In genomic region chr15:83725556-83726200, GRCm38 (mm10) we compare ENCODE assay signal across 10 mouse cellular contexts. TPM values are rescaled to one million over a fixed set of nuclear protein-coding genes. Genes with fewer than 3 reads are reported as not detected.
A peak's percentile ranks its signal among the peaks of the same experiment; 100 is the strongest.
DNase-seq lines count a peak whose midpoint lies in the region; ATAC-seq and TF ChIP-seq lines count a peak whose summit lies in the region.
"Had no signal": no experiment of that assay in that cellular context is flagged by ENCODE, and none has a peak within 500 bp of the region (broad histone marks: within the 10 kb centered on the region; RNA-seq: fewer than 3 reads in every experiment).

No protein-coding gene starts in this region.

- no peak overlapping the region for H3K27ac ChIP-seq in heart, embryonic 15.5 days
- no peak overlapping the region for H3K27ac ChIP-seq in forebrain, embryonic 16.5 days (ENCODE audit: low read length)
- peak overlapping the region; percentile 21 for H3K27ac ChIP-seq in midbrain, embryonic 11.5 days (ENCODE audit: low read depth, low read length)

- no peak for TF ChIP-seq POLR2A in brain, embryonic 14.5 days (IDR thresholded peaks at IDR 0.05; ENCODE audit: borderline replicate concordance, extremely low read depth, insufficient read depth, insufficient read length, poor library complexity, severe bottlenecking)

- H3K36me3 ChIP-seq in heart, embryonic 15.5 days: no peaks in the 10 kb centered on the region
- no peaks in the 10 kb centered on the region for H3K36me3 ChIP-seq in forebrain, embryonic 16.5 days (ENCODE audit: control insufficient read depth, insufficient read depth)
- H3K36me3 ChIP-seq in midbrain, embryonic 11.5 days (ENCODE audit: control insufficient read depth, insufficient read depth, low read length): 0 out of 2 replicates have a peak, but pooled peaks cover 2% of the 10 kb centered on the region

- H3K4me3 ChIP-seq in heart, embryonic 15.5 days: peak overlapping the region; percentile 62; the same call in 1 of the 2 replicates
- no peak overlapping the region for H3K4me3 ChIP-seq in forebrain, embryonic 16.5 days (replicated peaks; ENCODE audit: low read length)
- H3K4me3 ChIP-seq in midbrain, embryonic 11.5 days (ENCODE audit: low read depth, low read length): peak overlapping the region; percentile 70; the same call in 1 of the 2 replicates

- peaks cover 17% of the 10 kb centered on the region for H3K4me1 ChIP-seq in heart, embryonic 15.5 days (replicated peaks)
- H3K4me1 ChIP-seq in forebrain, embryonic 16.5 days (replicated peaks; ENCODE audit: control insufficient read depth, insufficient read depth, low read length): peaks cover 13% of the 10 kb centered on the region; the same call in 1 of the 2 replicates
- H3K4me1 ChIP-seq in midbrain, embryonic 11.5 days (ENCODE audit: control insufficient read depth, insufficient read depth, low read length): peaks cover 35% of the 10 kb centered on the region

- WGBS in heart, embryonic 15.5 days: 34% methylated on average over 28 of the region's 28 CpGs
- 12% methylated on average over 28 of the region's 28 CpGs for WGBS in forebrain, embryonic 16.5 days
- WGBS in midbrain, embryonic 11.5 days: 5% methylated on average over 28 of the region's 28 CpGs

- no peaks in the 10 kb centered on the region for H3K9me3 ChIP-seq in heart, embryonic 15.5 days (replicated peaks)
- H3K9me3 ChIP-seq in forebrain, embryonic 16.5 days (ENCODE audit: control insufficient read depth, low read length): no peaks in the 10 kb centered on the region
- no peaks in the 10 kb centered on the region for H3K9me3 ChIP-seq in midbrain, embryonic 11.5 days (ENCODE audit: control insufficient read depth, low read length)
- H3K9me3 ChIP-seq: megakaryocyte, embryonic 14.5 days had no signal

- TF ChIP-seq CTCF in brain, embryonic 14.5 days (IDR thresholded peaks at IDR 0.05; ENCODE audit: borderline replicate concordance, extremely low read depth, insufficient read depth, insufficient read length): no peak

- no peak for ATAC-seq in heart, embryonic 15.5 days (replicated peaks; ENCODE audit: insufficient number of reproducible peaks, insufficient read depth, low FRiP score, low read depth)
- ATAC-seq in forebrain, embryonic 16.5 days: 0 out of 2 replicates have a peak, but pooled peaks have one; percentile 1
- peak; percentile 25 for ATAC-seq in midbrain, embryonic 11.5 days (ENCODE audit: low FRiP score)

- H3K4me2 ChIP-seq in heart, embryonic 15.5 days: peak overlapping the region; percentile 96; the same call in 1 of the 2 replicates
- peak overlapping the region; percentile 76 for H3K4me2 ChIP-seq in forebrain, embryonic 16.5 days (ENCODE audit: low read length)
- peak overlapping the region; percentile 80 for H3K4me2 ChIP-seq in midbrain, embryonic 11.5 days

- H3K27me3 ChIP-seq in heart, embryonic 15.5 days: peaks cover 73% of the 10 kb centered on the region
- no peaks in the 10 kb centered on the region for H3K27me3 ChIP-seq in forebrain, embryonic 16.5 days (replicated peaks; ENCODE audit: control insufficient read depth, insufficient read depth, low read length)
- H3K27me3 ChIP-seq in midbrain, embryonic 11.5 days (ENCODE audit: control insufficient read depth, insufficient read depth, low read length): peaks cover 3% of the 10 kb centered on the region; the same call in 1 of the 2 replicates

- H3K9ac ChIP-seq in heart, embryonic 15.5 days: no peak overlapping the region
- H3K9ac ChIP-seq in forebrain, embryonic 16.5 days (replicated peaks; ENCODE audit: low read depth, low read length): no peak overlapping the region
- H3K9ac ChIP-seq in midbrain, embryonic 11.5 days (ENCODE audit: low read length): peak overlapping the region; percentile 81; the same call in 1 of the 2 replicates

- no peak for DNase-seq in heart, postnatal 4 days
- DNase-seq in brain, embryonic 14.5 days (ENCODE audit: low read depth): peak; percentile 48
- peak; percentile 94 for DNase-seq in midbrain, embryonic 11.5 days (ENCODE audit: low spot score, missing footprints)
- no peak for DNase-seq in thymus, postnatal 0 days (ENCODE audit: low spot score)
- DNase-seq in cerebellum, adult 9-11 months: no peak
- no peak for DNase-seq in thymus, postnatal 4 days

RNA-seq across cellular contexts. Expression of gene Scube1, which starts 0.9 kb away (rescaled TPM):
- 4.8 and 7.9 TPM in 2 replicates for polyA plus RNA-seq in heart, embryonic 15.5 days (2015; fragmentation: Nextera tagmentation; extraction: Ambion mirVana)
- 1 to 10 TPM; 4.2 to 5.4 TPM for total RNA-seq in heart, postnatal 4 days (2021)
- 15.1 and 24.7 TPM in 2 replicates for polyA plus RNA-seq in brain, embryonic 14.5 days (2012; rRNA removed)
- 21.9 and 23.6 TPM in 2 replicates for polyA plus RNA-seq in forebrain, embryonic 16.5 days (2015; fragmentation: Nextera tagmentation; extraction: Ambion mirVana)
- 27.8 and 31.4 TPM in 2 replicates for polyA plus RNA-seq in midbrain, embryonic 11.5 days (2014; fragmentation: Nextera tagmentation; extraction: Ambion mirVana)
- polyA plus RNA-seq in thymus, postnatal 0 days (2015; fragmentation: Nextera tagmentation; extraction: Ambion mirVana): 0.13 and 0.35 TPM in 2 replicates

RNA-seq across cellular contexts. Expression of gene Mpped1, which starts 53.6 kb away (rescaled TPM):
- 0.15 and 0.20 TPM in 2 replicates for polyA plus RNA-seq in heart, embryonic 15.5 days (2015; fragmentation: Nextera tagmentation; extraction: Ambion mirVana)
- not detected for total RNA-seq in heart, postnatal 4 days (2021)
- 51.5 and 124 TPM in 2 replicates for polyA plus RNA-seq in brain, embryonic 14.5 days (2012; rRNA removed)
- polyA plus RNA-seq in forebrain, embryonic 16.5 days (2015; fragmentation: Nextera tagmentation; extraction: Ambion mirVana): 400 and 477 TPM in 2 replicates
- 6.3 and 8.0 TPM in 2 replicates for polyA plus RNA-seq in midbrain, embryonic 11.5 days (2014; fragmentation: Nextera tagmentation; extraction: Ambion mirVana)
- 0.32 and 0.48 TPM in 2 replicates for polyA plus RNA-seq in thymus, postnatal 0 days (2015; fragmentation: Nextera tagmentation; extraction: Ambion mirVana)
- polyA plus RNA-seq: kidney, adult 2 months had no signal

Comparison
In these comparisons a context has a peak if more than half of its experiments do, and no peak if none do; other contexts are left out.
1. DNase-seq: peak in brain, embryonic 14.5 days (single experiment) and midbrain, embryonic 11.5 days (single experiment); none in heart, postnatal 4 days (single experiment), thymus, postnatal 0 days (single experiment), cerebellum, adult 9-11 months (single experiment) and thymus, postnatal 4 days (single experiment).
2. Peak in every context shown above with its lines, with median percentiles within 50 percentile points of each other: H3K4me2 ChIP-seq.